In genomic region chr7:45098541-45099240, GRCm38 (mm10) we compare ENCODE assay signal across 14 mouse cellular contexts. TPM values are rescaled to one million over a fixed set of nuclear protein-coding genes. Genes with fewer than 3 reads are reported as not detected.
DNase-seq lines count a peak whose midpoint lies in the region; ATAC-seq and TF ChIP-seq lines count a peak whose summit lies in the region.
"Had no signal": no experiment of that assay in that cellular context is flagged by ENCODE, and none has a peak within 500 bp of the region (broad histone marks: within the 10 kb centered on the region; RNA-seq: fewer than 3 reads in every experiment).

No protein-coding gene starts in this region.

- no peaks in the 10 kb centered on the region for H3K27me3 ChIP-seq in liver, adult 2 months (ENCODE audit: control insufficient read depth, insufficient read depth, low read length)
- no peaks in the 10 kb centered on the region for H3K27me3 ChIP-seq in E14TG2a.4 (ENCODE audit: insufficient read depth, low read length)
- H3K27me3 ChIP-seq: midbrain, embryonic 15.5 days had no signal

- DNase-seq in adrenal gland, postnatal 14 days, result peak; percentile 38
- no peak for DNase-seq in adrenal gland, adult 8-10 months
- no peak for DNase-seq in liver, adult 2 months (ENCODE audit: extremely low read depth, low read depth, low spot score)
- DNase-seq in liver, result no peak
- DNase-seq in frontal cortex, postnatal 25 days (ENCODE audit: low spot score in 2 of 2), result no peak
- DNase-seq in ovary, adult 18-20 months (ENCODE audit: low spot score), result no peak
- DNase-seq: cerebellum, adult 9-10 months; right cerebral cortex, postnatal 25 days had no signal

- ATAC-seq in megakaryocyte progenitor cell, adult 5-6 weeks (replicated peaks; ENCODE audit: poor library complexity), result peak; percentile 51; the same call in 1 of the 2 replicates
- ATAC-seq: inflammation-experienced regulatory T-cells, adult 6 months; midbrain, embryonic 15.5 days had no signal

- peaks cover 25% of the 10 kb centered on the region; the same call in 1 of the 2 replicates for H3K36me3 ChIP-seq in liver, adult 2 months (ENCODE audit: control insufficient read depth, insufficient read depth, low read length)
- peaks cover 8% of the 10 kb centered on the region; the same call in 1 of the 2 replicates for H3K36me3 ChIP-seq in E14TG2a.4 (ENCODE audit: insufficient read depth, low read length)
- H3K36me3 ChIP-seq: embryonic facial prominence, embryonic 10.5 days; forebrain, embryonic 10.5 days; midbrain, embryonic 15.5 days had no signal

- TF ChIP-seq POLR2A in liver, adult 2 months (IDR thresholded peaks at IDR 0.05; ENCODE audit: extremely low read depth, insufficient read depth, low read length), result no peak

- TF ChIP-seq CTCF in liver, adult 2 months (IDR thresholded peaks at IDR 0.05; ENCODE audit: low read depth, low read length), result peak; percentile 62
- TF ChIP-seq CTCF in E14TG2a.4 (conservative IDR thresholded peaks at IDR 0.05; ENCODE audit: low read length), result peak; percentile 89

- no peak overlapping the region for H3K4me3 ChIP-seq in liver, adult 2 months (ENCODE audit: insufficient read depth, low read depth, low read length)
- no peak overlapping the region for H3K4me3 ChIP-seq in E14TG2a.4 (replicated peaks; ENCODE audit: low read length)
- H3K4me3 ChIP-seq: embryonic facial prominence, embryonic 10.5 days; forebrain, embryonic 10.5 days; midbrain, embryonic 15.5 days had no signal

- WGBS in liver, adult 2 months, result 89% methylated on average over 8 of the region's 8 CpGs

- no peak overlapping the region for H3K9ac ChIP-seq in liver, adult 2 months (ENCODE audit: low read depth, low read length)
- H3K9ac ChIP-seq: midbrain, embryonic 15.5 days had no signal

- no peaks in the 10 kb centered on the region for H3K79me2 ChIP-seq in liver, adult 2 months (ENCODE audit: control insufficient read depth, insufficient read depth, low read length)

- peaks cover 12% of the 10 kb centered on the region for H3K4me1 ChIP-seq in liver, adult 2 months (ENCODE audit: control insufficient read depth, insufficient read depth, low read length)
- H3K4me1 ChIP-seq in E14TG2a.4 (replicated peaks; ENCODE audit: low read depth, low read length), result peaks cover 68% of the 10 kb centered on the region
- H3K4me1 ChIP-seq: midbrain, embryonic 15.5 days had no signal

- no peaks in the 10 kb centered on the region for H3K9me3 ChIP-seq in E14TG2a.4 (ENCODE audit: low read length)
- H3K9me3 ChIP-seq: embryonic facial prominence, embryonic 10.5 days; forebrain, embryonic 10.5 days; midbrain, embryonic 15.5 days had no signal

- no peak overlapping the region for H3K27ac ChIP-seq in liver, adult 2 months (replicated peaks; ENCODE audit: insufficient read depth, low read depth, low read length)
- H3K27ac ChIP-seq: embryonic facial prominence, embryonic 10.5 days; forebrain, embryonic 10.5 days; midbrain, embryonic 15.5 days had no signal

RNA-seq across cellular contexts. Expression of gene Fcgrt, which starts 5.0 kb away (rescaled TPM):
- total RNA-seq in adrenal gland, postnatal 14 days (2021), result 138 and 152 TPM in 2 replicates
- 100 to 1,000 TPM; 105 to 151 (median 125) TPM for total RNA-seq in adrenal gland, adult 8-10 months (2022)
- total RNA-seq in liver, adult 2 months (2014; rRNA removed), result 163 and 188 TPM in 2 replicates
- polyA plus RNA-seq in liver, adult 2 months (2012; rRNA removed), result 170 and 193 TPM in 2 replicates
- 0.54 and 0.62 TPM in 2 replicates for total RNA-seq in megakaryocyte progenitor cell, adult 5-6 weeks (2015)
- total RNA-seq in megakaryocyte progenitor cell, adult 5-6 weeks (2017), result 3.9 TPM in 2 replicates

RNA-seq across cellular contexts. Expression of gene Rcn3, which starts 6.7 kb away (rescaled TPM):
- 38.2 and 39.1 TPM in 2 replicates for total RNA-seq in adrenal gland, postnatal 14 days (2021)
- total RNA-seq in adrenal gland, adult 8-10 months (2022), result 10 to 100 TPM; 33.1 to 51.0 (median 37.1) TPM
- 6.7 and 8.8 TPM in 2 replicates for total RNA-seq in liver, adult 2 months (2014; rRNA removed)
- polyA plus RNA-seq in liver, adult 2 months (2012; rRNA removed), result 14.9 and 16.3 TPM in 2 replicates
- 4.6 and 7.8 TPM in 2 replicates for total RNA-seq in megakaryocyte progenitor cell, adult 5-6 weeks (2015)
- 5.4 TPM in 2 replicates for total RNA-seq in megakaryocyte progenitor cell, adult 5-6 weeks (2017)

RNA-seq across cellular contexts. Expression of gene Rps11, which starts 25.5 kb away (rescaled TPM):
- total RNA-seq in adrenal gland, postnatal 14 days (2021), result 1,189 and 1,386 TPM in 2 replicates
- total RNA-seq in adrenal gland, adult 8-10 months (2022), result 1,000 to 10,000 TPM; 1,085 to 1,250 (median 1,138) TPM
- 355 and 400 TPM in 2 replicates for total RNA-seq in liver, adult 2 months (2014; rRNA removed)
- polyA plus RNA-seq in liver, adult 2 months (2012; rRNA removed), result 95.1 and 111 TPM in 2 replicates
- total RNA-seq in megakaryocyte progenitor cell, adult 5-6 weeks (2015), result 3,046 and 3,197 TPM in 2 replicates
- 1,081 and 1,541 TPM in 2 replicates for total RNA-seq in megakaryocyte progenitor cell, adult 5-6 weeks (2017)

RNA-seq across cellular contexts. Expression of gene Rpl13a, which starts 29.9 kb away (rescaled TPM):
- total RNA-seq in adrenal gland, postnatal 14 days (2021), result 1,693 and 2,079 TPM in 2 replicates
- total RNA-seq in adrenal gland, adult 8-10 months (2022), result 1,000 to 10,000 TPM; 1,558 to 1,710 (median 1,647) TPM
- 1,440 and 1,681 TPM in 2 replicates for total RNA-seq in liver, adult 2 months (2014; rRNA removed)
- polyA plus RNA-seq in liver, adult 2 months (2012; rRNA removed), result 488 and 544 TPM in 2 replicates
- total RNA-seq in megakaryocyte progenitor cell, adult 5-6 weeks (2015), result 2,930 and 3,118 TPM in 2 replicates
- total RNA-seq in megakaryocyte progenitor cell, adult 5-6 weeks (2017), result 3,320 and 3,859 TPM in 2 replicates

RNA-seq across cellular contexts. Expression of gene Prrg2, which starts 36.2 kb away (rescaled TPM):
- total RNA-seq in adrenal gland, postnatal 14 days (2021), result 16.0 and 16.3 TPM in 2 replicates
- 10 to 100 TPM; 16.4 to 20.5 (median 17.1) TPM for total RNA-seq in adrenal gland, adult 8-10 months (2022)
- 26.1 and 32.8 TPM in 2 replicates for total RNA-seq in liver, adult 2 months (2014; rRNA removed)
- 74.1 and 83.8 TPM in 2 replicates for polyA plus RNA-seq in liver, adult 2 months (2012; rRNA removed)
- total RNA-seq in megakaryocyte progenitor cell, adult 5-6 weeks (2015), result 2.6 and 4.7 TPM in 2 replicates
- total RNA-seq in megakaryocyte progenitor cell, adult 5-6 weeks (2017), result 3.0 and 4.2 TPM in 2 replicates

Comparison
In these comparisons a context has a peak if more than half of its experiments do, and no peak if none do; other contexts are left out.
1. RNA of gene Fcgrt, which starts 5.0 kb away (total RNA-seq): 163 to 188 TPM in liver, adult 2 months, 105 to 151 TPM in adrenal gland, adult 8-10 months and 138 to 152 TPM in adrenal gland, postnatal 14 days; 0.54 to 3.9 TPM in megakaryocyte progenitor cell, adult 5-6 weeks; every median in the first group is over 10 times any median in the second.